Mouse (Mus musculus) lung, adult 2 months (tissue): Measurements from ENCODE around the gene Ssx2ip.

Source experiments
- CTCF ChIP-seq: fragments of 200-500 bp; IDR thresholded peaks from 2 replicates; pipeline ENCODE4 v1.5.1; 2011; ENCODE audit warnings: mild to moderate bottlenecking, low read length, control low read depth; ENCODE audit not compliant: insufficient read depth
- POLR2A ChIP-seq: fragments of 200-500 bp; IDR thresholded peaks from 2 replicates; pipeline ENCODE4 v1.6.1; 2011; ENCODE audit warnings: low read depth, mild to moderate bottlenecking, control low read depth, low read length, borderline replicate concordance; ENCODE audit errors: extremely low read depth

GRCm38 (mm10) chr3:146444880-146445279 is 40.4 kb downstream of the Ssx2ip start:
- no peak for TF ChIP-seq CTCF
- no peak for TF ChIP-seq POLR2A
